Mouse (Mus musculus) liver, embryonic 14.5 days (tissue): ENCODE results near the gene Mmp3.
"Not testable (repeated sequence)": the region's sequence is repeated elsewhere in the genome, so short reads cannot be mapped to it uniquely, and the experiment has no call there.

Experiments used
- CTCF ChIP-seq: IDR thresholded peaks from 2 replicates; pipeline ENCODE4 v1.5.1; 2016; ENCODE audit warnings: antibody characterized with exemption, low read depth, control low read depth
- EP300 ChIP-seq: IDR thresholded peaks from 2 replicates; pipeline ENCODE4 v1.6.1; 2016; ENCODE audit warnings: antibody characterized with exemption, low read depth

DNA sequence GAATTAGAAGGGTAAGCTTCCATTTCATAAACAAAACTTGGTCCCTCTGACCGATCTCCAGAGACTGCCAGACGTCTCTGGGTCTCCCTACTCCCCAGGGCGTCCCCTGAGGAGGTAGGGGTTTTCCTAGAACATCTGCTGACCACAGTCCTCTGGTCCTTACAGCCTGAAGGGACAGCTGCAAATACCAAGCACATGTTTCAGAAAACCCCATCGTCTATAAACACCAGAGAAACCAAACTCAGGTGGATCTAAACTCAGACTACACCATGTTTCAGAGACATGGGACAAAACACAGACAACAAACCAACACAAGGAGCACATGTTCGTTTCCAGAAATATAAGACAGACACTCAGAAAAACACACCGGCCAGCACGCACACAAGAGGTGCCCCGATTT is 49.1 kb upstream of the Mmp3 start:
- not testable (repeated sequence) for TF ChIP-seq CTCF, EP300
